Comparison of ENCODE assay signal across 8 mouse cellular contexts in genomic region chr7:110816037-110816436, GRCm38 (mm10). TPM values are rescaled to one million over a fixed set of nuclear protein-coding genes. Genes with fewer than 3 reads are reported as not detected.
DNase-seq lines count a peak whose midpoint lies in the region; ATAC-seq and TF ChIP-seq lines count a peak whose summit lies in the region.

No protein-coding gene starts in this region.

- H3K27ac ChIP-seq in gastrocnemius, adult 2 months: no peak overlapping the region
- no peak overlapping the region for H3K27ac ChIP-seq in kidney, embryonic 14.5 days (ENCODE audit: low read depth, low read length)

- H3K27me3 ChIP-seq in kidney, embryonic 14.5 days (ENCODE audit: control insufficient read depth, insufficient read depth, low read length): no peaks in the 10 kb centered on the region

- intact Hi-C loops in gastrocnemius, adult 2 months (cut with DNase I): loop anchor here (1.0 to 2.0 kb wide), 2 partner anchors 115 to 199 kb away; no protein-coding TSS in a partner anchor

- H3K9me3 ChIP-seq in kidney, embryonic 14.5 days (ENCODE audit: control insufficient read depth, low read length): no peaks in the 10 kb centered on the region

- H3K4me3 ChIP-seq in gastrocnemius, adult 2 months: no peak overlapping the region
- no peak overlapping the region for H3K4me3 ChIP-seq in kidney, embryonic 14.5 days (ENCODE audit: low read length)

- H3K4me2 ChIP-seq in kidney, embryonic 14.5 days (replicated peaks; ENCODE audit: low read depth, low read length): no peak overlapping the region

- H3K9ac ChIP-seq in kidney, embryonic 14.5 days (ENCODE audit: low read depth, low read length): no peak overlapping the region

- no peak for DNase-seq in gastrocnemius, adult 2 months
- no peak for DNase-seq in gastrocnemius, postnatal 25 days
- peak; percentile 49 for DNase-seq in urinary bladder, postnatal 14 days (ENCODE audit: low spot score)
- DNase-seq in urinary bladder, postnatal 10 days (ENCODE audit: low spot score): no peak
- peak; percentile 80 for DNase-seq in embryo, embryonic 10.5 days (ENCODE audit: low spot score)
- no peak for DNase-seq in urinary bladder, postnatal 25 days (ENCODE audit: low spot score)

- 74% methylated on average over 5 of the region's 5 CpGs for WGBS in kidney, embryonic 14.5 days

- peaks cover 3% of the 10 kb centered on the region; the same call in 1 of the 2 replicates for H3K4me1 ChIP-seq in kidney, embryonic 14.5 days (ENCODE audit: control insufficient read depth, insufficient read depth, low read length)

- peak; percentile 85 for TF ChIP-seq CTCF in gastrocnemius, adult 2 months (IDR thresholded peaks at IDR 0.05)

- H3K36me3 ChIP-seq in kidney, embryonic 14.5 days (ENCODE audit: control insufficient read depth, insufficient read depth, low read length): peaks cover 15% of the 10 kb centered on the region; the same call in 1 of the 2 replicates

- ATAC-seq in kidney, embryonic 14.5 days (ENCODE audit: low FRiP score, low TSS enrichment): peak; percentile 68; the same call in 1 of the 2 replicates
- peak; percentile 85 for ATAC-seq in megakaryocyte, adult 5-6 weeks (ENCODE audit: poor library complexity, severe bottlenecking)

RNA-seq across cellular contexts. Expression of gene Rnf141, which starts 28.2 kb away (rescaled TPM):
- total RNA-seq in gastrocnemius, adult 2 months (2021): 10 to 100 TPM; 20.1 to 21.4 TPM
- total RNA-seq in gastrocnemius, postnatal 25 days (2021): 10 to 100 TPM; 16.8 to 18.6 TPM
- polyA plus RNA-seq in kidney, embryonic 14.5 days (2014; fragmentation: Nextera tagmentation; extraction: Ambion mirVana): 21.3 and 27.1 TPM in 2 replicates
- 31.6 and 36.3 TPM in 2 replicates for total RNA-seq in megakaryocyte, adult 5-6 weeks (2015)
- total RNA-seq in megakaryocyte, adult 5-6 weeks (2017): 28.7 and 39.0 TPM in 2 replicates

RNA-seq across cellular contexts. Expression of gene Lyve1, which starts 47.0 kb away (rescaled TPM):
- total RNA-seq in gastrocnemius, adult 2 months (2021): 1 to 10 TPM; 5.7 to 9.6 TPM
- 1 to 10 TPM; 5.8 to 9.3 TPM for total RNA-seq in gastrocnemius, postnatal 25 days (2021)
- polyA plus RNA-seq in kidney, embryonic 14.5 days (2014; fragmentation: Nextera tagmentation; extraction: Ambion mirVana): 3.0 and 3.5 TPM in 2 replicates
- 1.1 and 1.2 TPM in 2 replicates for total RNA-seq in megakaryocyte, adult 5-6 weeks (2015)
- 0.92 and 0.98 TPM in 2 replicates for total RNA-seq in megakaryocyte, adult 5-6 weeks (2017)

RNA-seq across cellular contexts. Expression of gene Ampd3, which starts 48.0 kb away (rescaled TPM):
- total RNA-seq in gastrocnemius, adult 2 months (2021): 10 to 100 TPM in 1 of 2 experiments, 1 to 10 TPM in 1; 7.6 to 16.6 TPM
- total RNA-seq in gastrocnemius, postnatal 25 days (2021): 1 to 10 TPM; 3.9 to 9.1 TPM
- polyA plus RNA-seq in kidney, embryonic 14.5 days (2014; fragmentation: Nextera tagmentation; extraction: Ambion mirVana): 3.2 and 4.5 TPM in 2 replicates
- total RNA-seq in megakaryocyte, adult 5-6 weeks (2015): 68.0 and 76.8 TPM in 2 replicates
- total RNA-seq in megakaryocyte, adult 5-6 weeks (2017): 32.6 and 46.5 TPM in 2 replicates

Comparison
In these comparisons a context has a peak if more than half of its experiments do, and no peak if none do; other contexts are left out.
1. DNase-seq: peak in urinary bladder, postnatal 14 days (single experiment) and embryo, embryonic 10.5 days (single experiment); none in gastrocnemius, adult 2 months (single experiment), gastrocnemius, postnatal 25 days (single experiment), urinary bladder, postnatal 10 days (single experiment) and urinary bladder, postnatal 25 days (single experiment).